Mouse (Mus musculus) lung, embryonic 14.5 days (tissue): ENCODE results near the gene Rph3al. TPM values are rescaled to one million over a fixed set of nuclear protein-coding genes. Genes with fewer than 3 reads are reported as not detected.

Experiments used
- ATAC-seq: fragments of 200-750 bp; cut with Nextera tagmentation; 2 replicates; pipeline ENCODE4 v1.8.0; 2017; ENCODE audit warnings: mild to moderate bottlenecking, moderate TSS enrichment, moderate library complexity; ENCODE audit not compliant: insufficient read depth
- DNase-seq: peaks from one replicate; pipeline ENCODE4 v3.0.0-alpha.2; 2015
- H3K27ac ChIP-seq: fragments of 300-500 bp; sonication (generic); 2 replicates; pipeline ENCODE4 v1.5.1; 2014; ENCODE audit warnings: low read depth, mild to moderate bottlenecking, moderate library complexity
- H3K27me3 ChIP-seq: fragments of 300-500 bp; sonication (generic); 2 replicates; pipeline ENCODE4 v1.6.1; 2014; ENCODE audit warnings: low read length, control low read depth; ENCODE audit not compliant: insufficient read depth
- H3K36me3 ChIP-seq: fragments of 300-500 bp; sonication (generic); 2 replicates; pipeline ENCODE4 v1.6.1; 2014; ENCODE audit warnings: control low read depth; ENCODE audit not compliant: insufficient read depth
- H3K4me1 ChIP-seq: fragments of 300-500 bp; sonication (generic); 2 replicates; pipeline ENCODE4 v1.6.1; 2014; ENCODE audit warnings: antibody characterized with exemption, control low read depth; ENCODE audit not compliant: insufficient read depth
- H3K4me2 ChIP-seq: fragments of 300-500 bp; sonication (generic); 2 replicates; pipeline ENCODE4 v1.6.1; 2014; ENCODE audit warnings: mild to moderate bottlenecking
- H3K4me3 ChIP-seq: fragments of 300-500 bp; sonication (generic); 2 replicates; pipeline ENCODE4 v1.5.1; 2014; ENCODE audit warnings: low read depth, low read length
- H3K9ac ChIP-seq: fragments of 300-500 bp; sonication (generic); 2 replicates; pipeline ENCODE4 v1.6.1; 2014
- H3K9me3 ChIP-seq: fragments of 300-500 bp; sonication (generic); 2 replicates; pipeline ENCODE4 v1.6.1; 2016; ENCODE audit warnings: low read depth, low read length, control low read depth
- CTCF ChIP-seq: IDR thresholded peaks from 2 replicates; pipeline ENCODE4 v1.5.1; 2016; ENCODE audit warnings: antibody characterized with exemption, low read depth
- WGBS: fragments of 180-500 bp; shearing (Covaris S2); extraction: QIAGEN DNeasy Blood & Tissue Kit; methylation state at CpG from one replicate; pipeline ENCODE4 v1.1.7; 2014; 5-methylcytosine and 5-hydroxymethylcytosine counted together
- polyA plus RNA-seq: library from polyadenylated mRNA; unstranded; fragments of >200 nt; fragmentation: Nextera tagmentation; extraction: Ambion mirVana; gene quantifications from 2 replicates; pipeline ENCODE4 v1.2.1, GENCODE M21; 2014

The Rph3al gene
- polyA plus RNA-seq, 1 experiment from 2014 or later, result 5.3 TPM

DNA sequence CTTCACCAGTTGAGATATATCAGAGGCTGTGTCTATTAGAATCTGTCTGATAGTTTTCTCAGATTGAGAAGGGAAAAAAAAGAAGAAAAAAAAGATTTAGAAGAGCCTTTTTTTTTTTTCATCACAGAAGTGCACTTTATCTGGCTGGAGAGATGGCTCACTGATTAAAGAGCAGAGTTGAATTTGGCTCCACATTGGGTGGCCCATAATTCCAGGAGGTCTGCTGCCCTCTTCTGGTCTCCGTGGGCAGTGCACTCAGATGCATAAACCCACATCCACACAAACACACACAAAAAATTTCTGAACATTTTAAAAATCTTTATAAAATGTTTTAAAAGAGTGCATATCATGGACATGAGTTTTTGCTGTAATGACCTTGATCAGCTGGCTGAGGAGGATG is 35.8 kb upstream of the Rph3al start:
- 85% methylated on average over 1 of the region's 1 CpGs for WGBS

DNA sequence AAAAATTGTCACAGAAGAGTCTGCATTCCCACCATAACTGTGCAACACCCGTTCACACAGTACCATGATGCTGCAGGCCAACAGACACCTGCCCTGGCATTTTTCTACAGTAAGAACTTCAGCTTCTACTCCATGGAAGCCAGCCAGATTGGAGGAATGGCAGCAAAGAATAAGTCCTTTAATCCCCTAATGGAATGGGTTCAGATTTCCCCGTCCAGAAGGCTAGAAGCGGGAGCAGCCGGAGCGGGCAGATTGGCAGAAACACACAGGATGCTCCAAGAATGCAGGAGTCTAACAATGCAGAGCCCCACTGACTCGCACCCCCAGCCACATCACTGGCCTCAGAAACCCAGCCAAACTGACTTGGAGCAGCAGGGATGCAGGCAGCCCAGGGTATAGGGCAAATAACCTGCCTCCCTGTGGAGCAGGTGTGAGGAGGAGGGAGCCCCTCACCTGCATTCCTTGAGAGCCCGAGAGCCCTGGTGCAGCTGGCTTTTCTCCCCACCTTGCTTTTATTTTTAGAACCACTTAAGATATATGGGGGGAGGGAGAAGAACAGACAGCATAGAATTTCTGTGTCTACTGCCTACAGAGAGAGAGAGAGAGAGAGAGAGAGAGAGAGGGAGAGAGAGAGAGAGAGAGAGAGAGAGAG is 34.8 kb upstream of the Rph3al start:
- H3K9ac ChIP-seq, result no peak overlapping the region

More for the DNA sequence above, 35.8 kb upstream of the Rph3al start:
- TF ChIP-seq CTCF, result peak; percentile 60
- Histone ChIP-seq H3K36me3 (no peaks in the 10 kb centered on the region), H3K4me3 (no peak overlapping the region), H3K27me3 (no peaks in the 10 kb centered on the region), H3K4me1 (no peaks in the 10 kb centered on the region), H3K27ac (no peak overlapping the region), H3K9ac (no peak overlapping the region), H3K4me2 (no peak overlapping the region), H3K9me3 (peaks cover 4% of the 10 kb centered on the region; the same call in 1 of the 2 replicates)
- ATAC-seq, result no peak
- peak; percentile 51 for DNase-seq

DNA sequence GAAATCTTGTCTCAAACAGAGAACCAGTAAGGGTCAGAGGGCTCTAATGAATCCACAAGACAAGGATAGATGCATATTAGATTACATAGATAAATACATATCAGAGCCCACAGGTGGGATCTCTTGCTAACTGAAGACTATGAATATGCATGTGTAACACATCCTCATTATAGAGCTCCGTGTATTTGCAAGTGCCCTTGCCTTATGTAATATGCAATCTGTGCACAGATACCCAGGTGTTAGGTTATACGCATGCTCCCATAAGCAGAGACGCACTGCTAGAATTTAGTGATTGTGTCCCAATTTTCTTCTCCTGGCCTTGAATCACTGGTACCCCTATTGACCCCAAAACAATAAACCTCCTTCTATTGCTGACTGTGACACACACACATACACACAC is 34.0 kb upstream of the Rph3al start:
- no peak for TF ChIP-seq CTCF
- H3K27me3 ChIP-seq, result no peaks in the 10 kb centered on the region
- H3K9ac ChIP-seq, result no peak overlapping the region
- H3K27ac ChIP-seq, result peak overlapping the region; percentile 71; the same call in 1 of the 2 replicates
- ATAC-seq, result no peak
- H3K4me3 ChIP-seq, result no peak overlapping the region
- no peaks in the 10 kb centered on the region for H3K4me1 ChIP-seq
- no peaks in the 10 kb centered on the region for H3K36me3 ChIP-seq
- 84% methylated on average over 3 of the region's 3 CpGs for WGBS
- no peak overlapping the region for H3K4me2 ChIP-seq
- peaks cover 4% of the 10 kb centered on the region; the same call in 1 of the 2 replicates for H3K9me3 ChIP-seq
- no peak for DNase-seq

More for the DNA sequence above, 34.8 kb upstream of the Rph3al start:
- no peaks in the 10 kb centered on the region for H3K36me3 ChIP-seq
- H3K4me3 ChIP-seq, result no peak overlapping the region
- H3K9me3 ChIP-seq, result peaks cover 4% of the 10 kb centered on the region; the same call in 1 of the 2 replicates
- 20% methylated on average over 7 of the region's 7 CpGs for WGBS
- peak overlapping the region; percentile 71 for H3K27ac ChIP-seq
- H3K4me2 ChIP-seq, result peak overlapping the region; percentile 4; the same call in 1 of the 2 replicates
- H3K27me3 ChIP-seq, result no peaks in the 10 kb centered on the region
- DNase-seq (peak; percentile 55), ATAC-seq (peak; percentile 66)
- TF ChIP-seq CTCF, result no peak
- H3K4me1 ChIP-seq, result no peaks in the 10 kb centered on the region

GRCm38 (mm10) chr11:75970629-75971028 is 32.4 kb upstream of the Rph3al start:
- ATAC-seq, result no peak
- TF ChIP-seq CTCF, result peak; percentile 23; the same call in 1 of the 2 replicates
- no peak overlapping the region for H3K4me2 ChIP-seq
- H3K36me3 ChIP-seq, result no peaks in the 10 kb centered on the region
- peaks cover 4% of the 10 kb centered on the region; the same call in 1 of the 2 replicates for H3K9me3 ChIP-seq
- H3K9ac ChIP-seq, result no peak overlapping the region
- DNase-seq, result no peak
- H3K4me3 ChIP-seq, result no peak overlapping the region
- H3K4me1 ChIP-seq, result no peaks in the 10 kb centered on the region
- H3K27me3 ChIP-seq, result peaks cover 14% of the 10 kb centered on the region
- 21% methylated on average over 3 of the region's 3 CpGs for WGBS
- H3K27ac ChIP-seq, result no peak overlapping the region

- no peak overlapping the region for H3K9ac ChIP-seq
- no peak for ATAC-seq
- WGBS, result 88% methylated on average over 6 of the region's 6 CpGs
- DNase-seq, result no peak
- peaks cover 14% of the 10 kb centered on the region for H3K27me3 ChIP-seq
- H3K4me3 ChIP-seq, result no peak overlapping the region
- H3K27ac ChIP-seq, result no peak overlapping the region
- TF ChIP-seq CTCF, result no peak
- no peak overlapping the region for H3K4me2 ChIP-seq
- H3K36me3 ChIP-seq, result no peaks in the 10 kb centered on the region
- H3K4me1 ChIP-seq, result no peaks in the 10 kb centered on the region
- no peaks in the 10 kb centered on the region for H3K9me3 ChIP-seq
Measured at GRCm38 (mm10) chr11:75968761-75969160, 30.5 kb upstream of the Rph3al start.

GRCm38 (mm10) chr11:75966401-75967372 is 28.5 kb upstream of the Rph3al start:
- WGBS, result under 1% methylated on average over 89 of the region's 90 CpGs
- ATAC-seq (peak; percentile 79), DNase-seq (peak; percentile 77)
- Histone ChIP-seq H3K27me3 (peaks cover 14% of the 10 kb centered on the region), H3K9me3 (no peaks in the 10 kb centered on the region), H3K27ac (peak overlapping the region; percentile 58), H3K4me3 (peak overlapping the region; percentile 49), H3K4me1 (no peaks in the 10 kb centered on the region), H3K4me2 (peak overlapping the region; percentile 82), H3K36me3 (no peaks in the 10 kb centered on the region), H3K9ac (peak overlapping the region; percentile 47)
- TF ChIP-seq CTCF, result peak; percentile 56
